In the genomic region with DNA sequence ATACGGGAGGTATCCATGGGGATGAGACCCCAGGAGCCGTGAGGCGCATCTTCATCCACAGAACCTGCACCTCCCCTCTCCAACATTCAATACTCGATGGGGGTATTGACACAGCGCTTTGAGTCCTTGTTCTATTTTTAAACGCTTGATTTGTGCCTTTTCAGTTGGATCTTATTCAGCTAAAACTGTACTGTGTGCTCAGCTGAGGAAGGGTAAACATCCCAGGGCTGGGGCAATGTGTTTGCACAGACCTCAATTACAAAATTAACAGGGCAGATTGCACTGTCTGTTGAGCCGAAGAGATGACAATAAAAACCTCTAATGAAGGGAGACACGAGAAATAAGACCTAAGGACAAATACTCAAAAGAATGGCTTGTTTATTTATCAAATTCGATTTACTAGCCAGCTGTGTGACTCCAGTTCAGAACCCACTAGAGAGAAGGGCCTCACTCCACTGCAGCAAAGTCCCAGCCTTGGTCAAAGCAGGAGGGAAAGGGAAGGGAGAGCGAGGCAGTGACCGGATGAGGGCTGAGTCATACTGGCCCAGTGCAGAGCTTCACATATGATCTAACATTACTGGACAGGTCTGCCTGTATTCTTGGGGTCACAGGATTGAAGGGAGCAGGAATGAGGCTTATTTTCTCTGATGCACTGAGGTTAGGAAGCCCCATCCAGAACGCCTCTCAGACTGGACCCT, we compare ENCODE assay signal across 20 mouse cellular contexts. TPM values are rescaled to one million over a fixed set of nuclear protein-coding genes. Genes with fewer than 3 reads are reported as not detected.
DNase-seq lines count a peak whose midpoint lies in the region; ATAC-seq and TF ChIP-seq lines count a peak whose summit lies in the region.
"Had no signal": no experiment of that assay in that cellular context is flagged by ENCODE, and none has a peak within 500 bp of the region (broad histone marks: within the 10 kb centered on the region; RNA-seq: fewer than 3 reads in every experiment).

No protein-coding gene starts in this region.

- no peaks in the 10 kb centered on the region for H3K27me3 ChIP-seq in intestine, embryonic 15.5 days (replicated peaks)
- no peaks in the 10 kb centered on the region for H3K27me3 ChIP-seq in intestine, embryonic 16.5 days (replicated peaks; ENCODE audit: control insufficient read depth, insufficient read depth, low read length)
- no peaks in the 10 kb centered on the region for H3K27me3 ChIP-seq in lung, embryonic 16.5 days (ENCODE audit: control insufficient read depth, insufficient read depth, low read depth, low read length)
- H3K27me3 ChIP-seq: forebrain, embryonic 13.5 days; neural tube, embryonic 12.5 days had no signal

- 52% methylated on average over 12 of the region's 12 CpGs for WGBS in intestine, embryonic 15.5 days
- WGBS in intestine, embryonic 16.5 days: 49% methylated on average over 12 of the region's 12 CpGs
- 48% methylated on average over 12 of the region's 12 CpGs for WGBS in lung, embryonic 16.5 days
- 48% methylated on average over 12 of the region's 12 CpGs for WGBS in lung, adult 2 months

- no peak for TF ChIP-seq CTCF in lung, adult 2 months (IDR thresholded peaks at IDR 0.05; ENCODE audit: insufficient read depth, low read length)
- no peak for TF ChIP-seq CTCF in brain, embryonic 14.5 days (IDR thresholded peaks at IDR 0.05; ENCODE audit: borderline replicate concordance, extremely low read depth, insufficient read depth, insufficient read length)

- H3K4me2 ChIP-seq in intestine, embryonic 15.5 days (replicated peaks): no peak overlapping the region
- H3K4me2 ChIP-seq in intestine, embryonic 16.5 days (ENCODE audit: low read depth, low read length): no peak overlapping the region
- H3K4me2 ChIP-seq in lung, embryonic 16.5 days (ENCODE audit: low read depth, low read length): no peak overlapping the region
- H3K4me2 ChIP-seq: forebrain, embryonic 13.5 days; limb, embryonic 12.5 days; neural tube, embryonic 12.5 days had no signal

- H3K9me3 ChIP-seq in intestine, embryonic 15.5 days: no peaks in the 10 kb centered on the region
- H3K9me3 ChIP-seq in intestine, embryonic 16.5 days (ENCODE audit: control insufficient read depth, low read length): no peaks in the 10 kb centered on the region
- H3K9me3 ChIP-seq in lung, embryonic 16.5 days (ENCODE audit: control insufficient read depth, low read length): no peaks in the 10 kb centered on the region
- H3K9me3 ChIP-seq: forebrain, embryonic 13.5 days; limb, embryonic 12.5 days; neural tube, embryonic 12.5 days had no signal

- peak; percentile 35; the same call in 1 of the 2 replicates for ATAC-seq in intestine, embryonic 15.5 days
- no peak for ATAC-seq in intestine, embryonic 16.5 days
- peak; percentile 41; the same call in 1 of the 2 replicates for ATAC-seq in lung, embryonic 16.5 days (ENCODE audit: low read depth)
- ATAC-seq: forebrain, embryonic 13.5 days had no signal

- no peak for TF ChIP-seq POLR2A in lung, adult 2 months (IDR thresholded peaks at IDR 0.05; ENCODE audit: borderline replicate concordance, extremely low read depth, low read depth, low read length)
- no peak for TF ChIP-seq POLR2A in brain, embryonic 14.5 days (IDR thresholded peaks at IDR 0.05; ENCODE audit: borderline replicate concordance, extremely low read depth, insufficient read depth, insufficient read length, poor library complexity, severe bottlenecking)

- no peaks in the 10 kb centered on the region for H3K36me3 ChIP-seq in intestine, embryonic 15.5 days
- H3K36me3 ChIP-seq in intestine, embryonic 16.5 days (ENCODE audit: control insufficient read depth, insufficient read depth, low read length): 0 out of 2 replicates have a peak, but pooled peaks cover 2% of the 10 kb centered on the region
- no peaks in the 10 kb centered on the region for H3K36me3 ChIP-seq in lung, embryonic 16.5 days (ENCODE audit: control insufficient read depth, insufficient read depth, low read length)

- H3K9ac ChIP-seq in intestine, embryonic 15.5 days: no peak overlapping the region
- H3K9ac ChIP-seq in intestine, embryonic 16.5 days (ENCODE audit: low read depth, low read length): no peak overlapping the region
- H3K9ac ChIP-seq in lung, embryonic 16.5 days (ENCODE audit: low read length): no peak overlapping the region
- H3K9ac ChIP-seq: forebrain, embryonic 13.5 days; limb, embryonic 12.5 days; neural tube, embryonic 12.5 days had no signal

- no peak overlapping the region for H3K27ac ChIP-seq in intestine, embryonic 15.5 days
- H3K27ac ChIP-seq in intestine, embryonic 16.5 days (ENCODE audit: low read length): no peak overlapping the region
- peak overlapping the region; percentile 29 for H3K27ac ChIP-seq in lung, embryonic 16.5 days (ENCODE audit: low read length)
- H3K27ac ChIP-seq: forebrain, embryonic 13.5 days; limb, embryonic 12.5 days; macrophage; neural tube, embryonic 12.5 days had no signal

- no peak for DNase-seq in lung, adult 2 months
- peak; percentile 20 for DNase-seq in MN1 (ENCODE audit: low spot score)
- peak; percentile 13 for DNase-seq in brain, embryonic 14.5 days (ENCODE audit: low read depth)
- DNase-seq in urinary bladder, postnatal 4 days (ENCODE audit: low spot score in 2 of 2): no peak
- DNase-seq: adrenal gland, adult 2 months; cerebellum, postnatal 14 days; embryo, embryonic 11 days; gastrocnemius, postnatal 36 days; kidney, postnatal 10 days; thymus, postnatal 25 days had no signal

- no peak overlapping the region for H3K4me3 ChIP-seq in intestine, embryonic 15.5 days (replicated peaks)
- H3K4me3 ChIP-seq in intestine, embryonic 16.5 days (ENCODE audit: low read length): no peak overlapping the region
- no peak overlapping the region for H3K4me3 ChIP-seq in lung, embryonic 16.5 days (ENCODE audit: low read length)
- H3K4me3 ChIP-seq in lung, adult 2 months (replicated peaks; ENCODE audit: extremely low read depth, low read depth, low read length): no peak overlapping the region
- H3K4me3 ChIP-seq: forebrain, embryonic 13.5 days; limb, embryonic 12.5 days; neural tube, embryonic 12.5 days had no signal

- H3K4me1 ChIP-seq in intestine, embryonic 15.5 days (replicated peaks): no peaks in the 10 kb centered on the region
- no peaks in the 10 kb centered on the region for H3K4me1 ChIP-seq in intestine, embryonic 16.5 days (ENCODE audit: control insufficient read depth, insufficient read depth, low read length)
- H3K4me1 ChIP-seq in lung, embryonic 16.5 days (replicated peaks; ENCODE audit: control insufficient read depth, insufficient read depth, low read length): peaks cover 5% of the 10 kb centered on the region; the same call in 1 of the 2 replicates
- H3K4me1 ChIP-seq in lung, adult 2 months (ENCODE audit: control insufficient read depth, insufficient read depth, low read length): no peaks in the 10 kb centered on the region
- H3K4me1 ChIP-seq: limb, embryonic 12.5 days; neural tube, embryonic 12.5 days had no signal

RNA-seq across cellular contexts. Expression of a gene that starts 37.1 kb away (rescaled TPM):
- polyA plus RNA-seq in intestine, embryonic 15.5 days (2015; fragmentation: Nextera tagmentation; extraction: Ambion mirVana): 0.33 TPM in 1 of 2 replicates, not detected in the other
- not detected in 2 replicates for polyA plus RNA-seq in intestine, embryonic 16.5 days (2015; fragmentation: Nextera tagmentation; extraction: Ambion mirVana)
- not detected in 2 replicates for polyA plus RNA-seq in lung, embryonic 16.5 days (2015; fragmentation: Nextera tagmentation; extraction: Ambion mirVana)
- not detected in 2 replicates for polyA plus RNA-seq in lung, adult 2 months (2012; rRNA removed)
- not detected in 2 replicates for polyA plus RNA-seq in brain, embryonic 14.5 days (2012; rRNA removed)
- polyA plus RNA-seq: adrenal gland, adult 2 months; forebrain, embryonic 13.5 days; heart, postnatal 0 days; intestine, embryonic 14.5 days; limb, embryonic 12.5 days; macrophage; neural tube, embryonic 12.5 days; spleen, adult 2 months had no signal

Comparison
In these comparisons a context has a peak if more than half of its experiments do, and no peak if none do; other contexts are left out.
1. DNase-seq: peak in MN1 (single experiment) and brain, embryonic 14.5 days (single experiment); none in lung, adult 2 months (single experiment) and urinary bladder, postnatal 4 days (0 of 2).